ENCODE assay signal across 8 mouse cellular contexts in genomic region chr17:23548615-23549014, GRCm38 (mm10). TPM values are rescaled to one million over a fixed set of nuclear protein-coding genes. Genes with fewer than 3 reads are reported as not detected.
A peak's percentile ranks its signal among the peaks of the same experiment; 100 is the strongest.
DNase-seq lines count a peak whose midpoint lies in the region; ATAC-seq lines count a peak whose summit lies in the region.

No protein-coding gene starts in this region.

- WGBS in embryonic facial prominence, embryonic 10.5 days: 1% methylated on average over 15 of the region's 15 CpGs
- under 1% methylated on average over 15 of the region's 15 CpGs for WGBS in limb, embryonic 10.5 days
- under 1% methylated on average over 15 of the region's 15 CpGs for WGBS in midbrain, embryonic 11.5 days

- H3K36me3 ChIP-seq in embryonic facial prominence, embryonic 10.5 days (replicated peaks): no peaks in the 10 kb centered on the region
- no peaks in the 10 kb centered on the region for H3K36me3 ChIP-seq in limb, embryonic 10.5 days
- no peaks in the 10 kb centered on the region for H3K36me3 ChIP-seq in midbrain, embryonic 11.5 days (ENCODE audit: control insufficient read depth, insufficient read depth, low read length)

- peaks cover 17% of the 10 kb centered on the region for H3K4me1 ChIP-seq in embryonic facial prominence, embryonic 10.5 days
- H3K4me1 ChIP-seq in limb, embryonic 10.5 days: peaks cover 23% of the 10 kb centered on the region
- peaks cover 8% of the 10 kb centered on the region for H3K4me1 ChIP-seq in midbrain, embryonic 11.5 days (ENCODE audit: control insufficient read depth, insufficient read depth, low read length)

- DNase-seq in urinary bladder, adult 2 months (ENCODE audit: low spot score): peak; percentile 76
- DNase-seq in urinary bladder, postnatal 10 days (ENCODE audit: low spot score): no peak
- peak; percentile 90 for DNase-seq in embryonic facial prominence, embryonic 10.5 days (ENCODE audit: low spot score)
- peak; percentile 96 for DNase-seq in heart, adult 11 months
- DNase-seq in kidney, adult 18-20 months: peak; percentile 84
- peak; percentile 90 for DNase-seq in limb, embryonic 10.5 days (ENCODE audit: low spot score)
- DNase-seq in midbrain, embryonic 11.5 days (ENCODE audit: low spot score, missing footprints): peak; percentile 100
- peak; percentile 81 for DNase-seq in right cerebral cortex, postnatal 4 days

- H3K4me3 ChIP-seq in embryonic facial prominence, embryonic 10.5 days: peak overlapping the region; percentile 73
- peak overlapping the region; percentile 68 for H3K4me3 ChIP-seq in limb, embryonic 10.5 days
- H3K4me3 ChIP-seq in midbrain, embryonic 11.5 days (ENCODE audit: low read depth, low read length): peak overlapping the region; percentile 47

- H3K9me3 ChIP-seq in embryonic facial prominence, embryonic 10.5 days: no peaks in the 10 kb centered on the region
- H3K9me3 ChIP-seq in limb, embryonic 10.5 days (replicated peaks): no peaks in the 10 kb centered on the region
- H3K9me3 ChIP-seq in midbrain, embryonic 11.5 days (ENCODE audit: control insufficient read depth, low read length): no peaks in the 10 kb centered on the region

- 0 out of 2 replicates have a peak, but pooled peaks cover 2% of the 10 kb centered on the region for H3K27me3 ChIP-seq in embryonic facial prominence, embryonic 10.5 days (replicated peaks; ENCODE audit: low read depth, poor library complexity, severe bottlenecking)
- H3K27me3 ChIP-seq in limb, embryonic 10.5 days (ENCODE audit: low read depth, poor library complexity, severe bottlenecking): no peaks in the 10 kb centered on the region
- no peaks in the 10 kb centered on the region for H3K27me3 ChIP-seq in midbrain, embryonic 11.5 days (ENCODE audit: control insufficient read depth, insufficient read depth, low read length)

- ATAC-seq in midbrain, embryonic 11.5 days (ENCODE audit: low FRiP score): peak; percentile 34

- no peak overlapping the region for H3K27ac ChIP-seq in embryonic facial prominence, embryonic 10.5 days (replicated peaks)
- H3K27ac ChIP-seq in limb, embryonic 10.5 days: no peak overlapping the region
- H3K27ac ChIP-seq in midbrain, embryonic 11.5 days (ENCODE audit: low read depth, low read length): no peak overlapping the region

- peak overlapping the region; percentile 27; the same call in 1 of the 2 replicates for H3K9ac ChIP-seq in midbrain, embryonic 11.5 days (ENCODE audit: low read length)

- H3K4me2 ChIP-seq in midbrain, embryonic 11.5 days: peak overlapping the region; percentile 55

RNA-seq across cellular contexts. Expression of gene Zfp213, which starts 15.4 kb away (rescaled TPM):
- polyA plus RNA-seq in urinary bladder, adult 2 months (2012; rRNA removed): 7.6 and 7.8 TPM in 2 replicates
- polyA plus RNA-seq in embryonic facial prominence, embryonic 10.5 days (2016; fragmentation: Nextera tagmentation; extraction: Ambion mirVana): 27.2 and 31.0 TPM in 2 replicates
- polyA plus RNA-seq in limb, embryonic 10.5 days (2016; fragmentation: Nextera tagmentation; extraction: Ambion mirVana): 31.3 and 31.9 TPM in 2 replicates
- polyA plus RNA-seq in midbrain, embryonic 11.5 days (2014; fragmentation: Nextera tagmentation; extraction: Ambion mirVana): 17.5 and 19.9 TPM in 2 replicates

RNA-seq across cellular contexts. Expression of gene Zfp13, which starts 50.7 kb away (rescaled TPM):
- 9.2 and 11.9 TPM in 2 replicates for polyA plus RNA-seq in urinary bladder, adult 2 months (2012; rRNA removed)
- 22.4 and 24.4 TPM in 2 replicates for polyA plus RNA-seq in embryonic facial prominence, embryonic 10.5 days (2016; fragmentation: Nextera tagmentation; extraction: Ambion mirVana)
- polyA plus RNA-seq in limb, embryonic 10.5 days (2016; fragmentation: Nextera tagmentation; extraction: Ambion mirVana): 22.0 and 25.4 TPM in 2 replicates
- polyA plus RNA-seq in midbrain, embryonic 11.5 days (2014; fragmentation: Nextera tagmentation; extraction: Ambion mirVana): 16.3 and 16.5 TPM in 2 replicates

RNA-seq across cellular contexts. Expression of gene Zscan10, which starts 52.0 kb away (rescaled TPM):
- 0.04 TPM in 2 replicates for polyA plus RNA-seq in urinary bladder, adult 2 months (2012; rRNA removed)
- 0.71 and 1.0 TPM in 2 replicates for polyA plus RNA-seq in embryonic facial prominence, embryonic 10.5 days (2016; fragmentation: Nextera tagmentation; extraction: Ambion mirVana)
- polyA plus RNA-seq in limb, embryonic 10.5 days (2016; fragmentation: Nextera tagmentation; extraction: Ambion mirVana): 0.35 and 0.38 TPM in 2 replicates
- polyA plus RNA-seq in midbrain, embryonic 11.5 days (2014; fragmentation: Nextera tagmentation; extraction: Ambion mirVana): 0.22 TPM in 1 of 2 replicates, not detected in the other
